Mouse (Mus musculus): ENCODE data around the gene Cdr2.
"Not testable (repeated sequence)": the region's sequence is repeated elsewhere in the genome, so short reads cannot be mapped to it uniquely, and the experiment has no call there.

Cdr2 gene

DNA sequence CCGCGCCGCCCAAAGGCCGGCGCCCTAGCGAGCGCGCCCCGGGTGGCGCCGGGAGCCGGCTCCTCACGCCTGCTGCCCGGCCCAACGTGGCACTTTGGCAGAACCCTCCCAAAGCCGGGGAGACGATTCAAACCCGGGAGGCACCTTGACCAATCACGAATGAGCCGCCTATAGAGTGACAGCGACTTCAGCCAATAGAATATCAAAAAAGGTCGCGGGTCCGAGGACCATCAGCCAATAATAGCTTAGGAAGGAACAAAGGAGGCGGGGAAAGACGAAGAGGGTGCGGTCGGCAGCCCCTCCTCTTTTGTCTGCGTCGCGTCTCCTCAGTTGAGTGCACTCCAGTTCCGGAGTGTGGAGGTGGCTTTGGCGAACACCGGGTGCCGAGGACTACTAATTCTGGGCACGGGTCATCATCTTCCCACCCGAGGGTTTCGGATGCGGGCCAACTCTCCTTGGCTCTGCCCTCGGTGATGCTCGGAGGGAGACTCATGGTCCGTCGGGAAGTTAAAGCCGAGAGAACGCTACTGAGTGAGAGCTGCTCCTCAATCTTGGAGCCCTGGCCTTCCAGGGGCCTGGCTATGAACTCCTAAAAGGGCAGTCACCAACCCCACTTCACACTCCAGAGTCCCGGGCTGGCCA, at the start of gene Cdr2, which contains the start of gene Mfsd13b:
Gene Cdr2 (minus strand): TSS at position 113 of the 642 bp plus-strand sequence.
Gene Mfsd13b (plus strand): TSS at position 310 of the 642 bp plus-strand sequence.
- peak; percentile 96 for DNase-seq

DNA sequence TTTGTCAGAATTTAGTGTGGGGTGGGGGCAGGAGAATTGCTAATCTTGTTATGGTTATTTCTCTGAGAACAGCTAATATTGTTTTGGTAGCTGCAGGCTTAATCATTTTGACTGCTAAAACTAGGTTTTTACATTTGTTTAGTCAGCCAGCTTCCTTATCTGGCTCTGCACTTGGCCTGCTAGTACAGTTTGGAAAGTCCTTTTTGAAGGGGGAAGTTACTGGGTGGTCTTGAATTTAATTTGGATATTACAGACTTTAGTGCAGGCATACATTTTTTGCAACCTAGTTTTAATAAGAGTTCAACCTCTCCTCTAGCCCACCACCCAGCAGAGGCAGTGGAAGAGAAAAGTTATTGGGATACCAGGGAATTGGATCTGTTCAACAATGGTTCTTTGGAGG, 47.8 kb upstream of the Cdr2 start:
- DNase-seq = not testable (repeated sequence)

DNA sequence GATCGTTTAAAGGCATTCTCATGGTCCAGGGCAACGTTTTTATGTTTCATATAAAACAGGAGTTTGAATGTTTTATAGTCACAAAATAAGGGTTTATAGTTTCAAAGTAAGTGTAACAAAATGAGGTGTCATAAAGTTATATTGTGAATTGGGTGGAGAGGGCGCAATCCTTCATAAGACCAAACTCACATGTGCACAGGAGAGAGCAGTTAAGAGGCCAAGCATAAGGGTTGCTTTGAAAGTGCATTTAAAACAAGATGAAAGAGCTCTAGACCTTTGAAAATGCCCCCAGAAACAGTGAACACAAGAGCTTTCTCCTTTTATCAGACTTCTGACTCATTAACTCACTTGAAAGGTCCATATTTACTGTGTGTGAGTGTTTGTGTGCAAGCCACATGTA, 44.2 kb upstream of the Cdr2 start:
- no peak for DNase-seq

- no peak for DNase-seq
These were observed 43.3 kb upstream of the Cdr2 start for GRCm38 (mm10) chr7:121025221-121026008.

- no peak for DNase-seq
These were observed 38.2 kb upstream of the Cdr2 start for GRCm38 (mm10) chr7:121020277-121020676.

DNA sequence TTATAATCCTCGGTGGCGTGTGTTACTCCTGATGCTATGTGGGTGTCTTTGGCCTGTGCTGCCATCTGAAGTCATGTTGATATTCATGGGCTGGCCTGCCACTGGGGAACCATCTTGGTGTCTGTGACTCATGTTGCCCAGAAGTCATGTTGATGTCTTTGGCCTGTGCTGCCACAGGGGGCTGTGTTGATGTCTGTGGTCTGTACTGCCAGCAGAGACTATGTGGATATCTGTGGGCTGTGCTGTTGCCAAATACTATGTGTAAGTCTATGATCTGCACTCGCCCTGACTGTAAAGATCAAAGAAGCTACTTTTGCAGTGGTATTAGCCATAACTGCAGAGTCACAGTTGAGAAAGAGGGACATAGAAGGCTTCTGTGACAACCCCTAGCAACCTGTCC, 36.7 kb upstream of the Cdr2 start:
- DNase-seq = no peak

DNA sequence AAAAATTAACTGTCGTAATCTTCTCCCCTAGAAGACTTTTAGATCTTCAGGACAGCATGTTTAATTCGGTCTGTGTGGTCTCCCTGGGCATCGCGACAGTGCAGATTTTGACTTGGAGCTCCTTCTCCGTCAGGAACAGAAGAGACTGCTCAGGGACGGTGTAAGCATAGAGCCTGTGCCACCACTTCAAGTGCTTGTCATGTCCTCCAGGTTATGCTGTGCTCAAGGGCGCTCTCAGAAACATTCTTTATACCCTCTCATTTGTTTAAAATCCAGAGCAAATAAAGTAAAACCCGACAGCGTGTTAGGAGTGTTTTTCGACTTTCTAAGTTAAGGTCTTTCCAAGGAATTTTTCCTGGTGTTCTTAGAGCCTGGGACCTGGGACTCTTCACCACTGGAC, 32.4 kb upstream of the Cdr2 start:
- DNase-seq = no peak

GRCm38 (mm10) chr7:121011794-121012689, 29.9 kb upstream of the Cdr2 start:
- DNase-seq = no peak

DNA sequence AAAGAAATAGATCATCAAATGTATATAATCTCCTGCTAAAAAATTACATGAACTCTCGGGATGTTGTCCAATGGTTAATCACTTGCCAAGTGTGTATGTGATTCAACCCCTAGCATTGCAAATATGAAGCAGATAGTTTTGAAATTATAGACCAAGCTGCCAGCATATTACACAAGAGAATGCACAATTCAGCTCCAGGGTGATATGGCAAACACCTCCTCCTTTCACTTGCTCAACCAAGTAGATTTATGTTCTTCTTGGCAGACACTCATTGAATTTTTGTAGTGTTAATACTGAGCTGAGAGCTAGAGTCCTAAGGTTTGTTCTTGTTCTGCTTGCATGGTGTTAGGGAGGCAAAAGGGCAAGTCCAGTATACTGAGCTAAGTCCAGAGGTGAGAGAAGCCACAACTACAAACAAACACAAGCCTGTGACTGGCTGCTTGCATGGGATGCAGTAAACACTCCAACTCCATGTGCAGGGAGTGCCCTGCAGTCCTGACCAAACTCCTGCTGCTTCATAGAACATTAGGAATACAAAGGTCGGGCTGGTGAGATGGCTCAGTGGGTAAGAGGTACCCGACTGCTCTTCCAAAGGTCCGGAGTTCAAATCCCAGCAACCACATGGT, 21.8 kb upstream of the Cdr2 start:
- DNase-seq = no peak

- DNase-seq = no peak
These were observed 20.4 kb upstream of the Cdr2 start for GRCm38 (mm10) chr7:121002407-121002928.

GRCm38 (mm10) chr7:121001879-121002278, 19.8 kb upstream of the Cdr2 start:
- DNase-seq = no peak

DNA sequence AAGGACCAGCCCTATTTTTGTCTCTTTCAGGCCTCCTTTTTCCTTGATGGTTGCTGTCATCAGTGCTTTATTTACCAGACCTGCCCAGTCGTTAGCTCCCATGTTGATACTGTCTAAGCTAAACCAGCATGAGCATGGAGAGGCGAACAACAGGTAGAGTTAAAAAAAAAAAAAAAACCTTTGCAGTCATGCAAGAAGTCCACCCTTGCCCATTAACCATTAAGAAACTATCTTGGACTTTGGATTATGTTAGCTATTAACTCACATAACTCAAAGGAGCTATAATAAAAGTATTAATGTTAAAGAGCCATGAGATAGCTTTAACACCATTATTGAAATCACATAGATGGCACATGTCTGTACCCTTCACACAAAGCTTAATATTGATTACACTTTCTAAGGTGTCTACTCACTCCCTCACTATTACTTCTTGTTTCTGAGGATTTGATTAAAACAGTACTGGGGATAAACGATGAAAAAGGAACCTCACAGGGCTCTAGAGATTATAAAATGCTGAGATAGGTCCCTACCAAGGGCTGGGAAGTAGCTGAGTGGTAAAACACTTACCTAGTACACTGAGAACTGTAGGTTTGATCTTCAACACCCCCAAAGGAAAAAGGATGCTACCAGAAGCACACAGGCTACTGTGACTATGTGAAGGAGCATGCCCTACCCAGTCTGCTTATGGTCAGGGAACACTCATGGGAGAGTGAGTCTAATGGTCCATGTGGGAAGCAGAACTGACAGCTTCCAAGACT, 18.1 kb upstream of the Cdr2 start:
- DNase-seq = no peak

- DNase-seq = no peak
These were observed 17.0 kb upstream of the Cdr2 start for GRCm38 (mm10) chr7:120999021-120999530.

DNA sequence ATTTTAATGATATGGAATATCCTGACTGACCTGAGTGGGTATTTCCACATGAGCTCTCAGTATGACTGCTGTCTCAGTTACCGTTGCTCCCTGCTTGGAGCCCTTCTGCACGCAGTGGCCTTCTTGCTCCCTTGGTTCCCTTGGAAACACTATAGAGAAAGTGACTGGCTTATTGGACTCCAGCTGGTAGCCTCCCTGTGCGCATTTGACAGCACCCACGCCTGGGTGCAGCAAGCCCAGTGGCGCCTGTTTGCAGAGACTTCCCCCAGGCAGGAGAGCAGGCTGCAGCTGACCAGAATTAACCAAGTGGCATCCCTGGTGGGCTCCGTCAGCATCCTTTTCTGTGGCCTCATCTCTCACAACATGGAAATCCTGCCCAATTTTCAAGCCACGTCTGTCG, 9.1 kb upstream of the Cdr2 start:
- DNase-seq = no peak

- DNase-seq = no peak
These were observed 856 bp upstream of the Cdr2 start for GRCm38 (mm10) chr7:120982968-120983367.

GRCm38 (mm10) chr7:120980931-120981924, 884 bp downstream of the Cdr2 start:
- DNase-seq = peak; percentile 52

DNA sequence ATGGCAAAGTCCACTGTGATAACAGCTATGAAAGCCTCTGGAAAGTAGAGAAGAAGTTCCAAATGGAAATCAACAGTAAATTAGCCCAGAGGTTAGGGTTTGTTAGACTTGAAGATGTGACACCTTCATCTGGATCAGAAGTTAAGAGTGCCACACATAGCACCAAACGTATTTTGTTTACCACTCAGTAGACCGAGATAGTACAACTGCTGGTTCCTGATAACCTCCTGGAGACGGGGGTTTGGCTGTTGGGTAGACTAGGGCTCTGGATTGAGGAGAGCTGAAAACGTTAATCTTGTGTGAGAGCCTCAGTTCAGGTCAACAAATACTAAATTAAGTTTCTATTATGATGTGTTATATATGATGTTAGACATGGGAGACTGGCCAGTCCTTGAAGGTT, 2.1 kb downstream of the Cdr2 start:
- no peak for DNase-seq

DNA sequence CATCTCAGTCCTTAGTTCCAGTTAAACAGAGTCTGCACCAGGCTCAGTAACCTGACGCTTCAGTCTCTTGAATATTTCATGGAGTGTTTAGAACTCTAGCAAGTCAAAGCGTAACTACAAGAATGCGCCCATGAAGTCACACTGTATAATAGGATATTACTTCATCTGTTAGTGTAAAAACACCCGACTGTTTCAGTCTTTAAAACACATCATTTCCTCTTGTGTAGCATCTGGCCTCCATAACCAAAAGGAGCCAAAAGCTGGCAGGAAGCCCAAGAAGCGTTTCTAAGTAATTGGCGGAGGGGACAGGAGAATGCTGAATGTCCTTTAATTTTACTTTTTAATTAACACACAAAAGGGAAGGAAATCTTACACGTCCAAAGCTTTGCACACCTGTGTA, 5.0 kb downstream of the Cdr2 start:
- no peak for DNase-seq

DNA sequence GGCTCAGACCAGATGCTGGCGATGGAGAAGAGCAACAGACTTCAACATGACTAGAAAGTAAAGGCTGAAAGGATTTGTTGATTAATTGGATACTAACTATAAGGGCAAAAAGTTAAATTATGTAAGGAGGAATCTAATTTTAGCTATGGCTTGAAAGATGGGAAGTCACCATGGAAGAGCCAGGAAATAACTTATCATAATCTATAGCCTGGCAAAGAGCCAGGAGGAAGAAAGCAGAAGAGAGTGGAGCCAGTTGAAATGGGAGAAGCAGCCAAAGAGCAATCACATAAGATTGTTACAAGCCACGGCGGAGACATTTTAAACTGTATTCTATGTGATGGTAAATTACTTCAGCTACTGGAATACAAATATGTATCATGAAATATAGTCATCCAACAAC, 8.1 kb downstream of the Cdr2 start:
- DNase-seq = no peak

- DNase-seq = not testable (repeated sequence)
These were observed 9.6 kb downstream of the Cdr2 start for GRCm38 (mm10) chr7:120972471-120972870.

Measured in cerebellum, adult 9-11 months (tissue).